Mouse (Mus musculus) limb, embryonic 14.5 days (tissue): ENCODE data around the gene Atp8b3. TPM values are rescaled to one million over a fixed set of nuclear protein-coding genes. Genes with fewer than 3 reads are reported as not detected.

Source experiments
- ATAC-seq: fragments of 200-750 bp; cut with Nextera tagmentation; 2 replicates; pipeline ENCODE4 v1.8.0; 2017; ENCODE audit warnings: low read depth, moderate number of reproducible peaks, moderate TSS enrichment; ENCODE audit not compliant: low FRiP score
- DNase-seq: peaks from one replicate; pipeline ENCODE4 v3.0.0-alpha.2; 2015; ENCODE audit warnings: low spot score
- H3K27ac ChIP-seq: fragments of 300-500 bp; sonication (generic); replicated peaks from 2 replicates; pipeline ENCODE4 v1.5.1; 2014; ENCODE audit warnings: low read depth, mild to moderate bottlenecking, low read length, moderate library complexity, mixed read lengths
- H3K27me3 ChIP-seq: fragments of 300-500 bp; sonication (generic); 2 replicates; pipeline ENCODE4 v1.6.1; 2014; ENCODE audit warnings: low read length, mixed read lengths; ENCODE audit not compliant: control insufficient read depth, insufficient read depth
- H3K36me3 ChIP-seq: fragments of 300-500 bp; sonication (generic); 2 replicates; pipeline ENCODE4 v1.6.1; 2014; ENCODE audit warnings: mild to moderate bottlenecking, low read length, moderate library complexity, mixed read lengths; ENCODE audit not compliant: control insufficient read depth, insufficient read depth
- H3K4me1 ChIP-seq: fragments of 300-500 bp; sonication (generic); 2 replicates; pipeline ENCODE4 v1.6.1; 2014; ENCODE audit warnings: antibody characterized with exemption, low read length, mixed read lengths; ENCODE audit not compliant: control insufficient read depth, insufficient read depth
- H3K4me2 ChIP-seq: fragments of 300-500 bp; sonication (generic); replicated peaks from 2 replicates; pipeline ENCODE4 v1.6.1; 2014; ENCODE audit warnings: low read depth, mild to moderate bottlenecking, low read length, moderate library complexity; ENCODE audit not compliant: severe bottlenecking
- H3K4me3 ChIP-seq: fragments of 300-500 bp; sonication (generic); replicated peaks from 2 replicates; pipeline ENCODE4 v1.5.1; 2014; ENCODE audit warnings: low read length
- H3K9ac ChIP-seq: fragments of 300-500 bp; sonication (generic); 2 replicates; pipeline ENCODE4 v1.6.1; 2014; ENCODE audit warnings: mild to moderate bottlenecking, low read depth, low read length, moderate library complexity; ENCODE audit not compliant: severe bottlenecking
- H3K9me3 ChIP-seq: fragments of 300-500 bp; sonication (generic); 2 replicates; pipeline ENCODE4 v1.6.1; 2016; ENCODE audit warnings: low read length; ENCODE audit not compliant: control insufficient read depth
- POLR2A ChIP-seq: fragments of 200-500 bp; IDR thresholded peaks from 2 replicates; pipeline ENCODE4 v1.8.0; 2012; ENCODE audit warnings: inconsistent platforms, mild to moderate bottlenecking, moderate library complexity, borderline replicate concordance; ENCODE audit not compliant: insufficient read depth, insufficient read length; ENCODE audit errors: extremely low read depth
- WGBS: fragments of 180-500 bp; shearing (Covaris S2); extraction: QIAGEN DNeasy Blood & Tissue Kit; methylation state at CpG from one replicate; pipeline ENCODE4 v1.1.7; 2014; 5-methylcytosine and 5-hydroxymethylcytosine counted together
- polyA plus RNA-seq, 2 experiments: library from polyadenylated mRNA; depleted of rRNA in 1 of 2; stranded (reverse) in 1 of 2; unstranded in 1 of 2; fragments of >200 nt; fragmentation: Nextera tagmentation in 1 of 2; extraction: Ambion mirVana in 1 of 2; gene quantifications; 2 replicates each; pipeline versions ENCODE4 v1.2.1 to v1.2.3; 2012 to 2014

Gene Atp8b3
- polyA plus RNA-seq, 2 experiments: 0.14 to 0.30 TPM

DNA sequence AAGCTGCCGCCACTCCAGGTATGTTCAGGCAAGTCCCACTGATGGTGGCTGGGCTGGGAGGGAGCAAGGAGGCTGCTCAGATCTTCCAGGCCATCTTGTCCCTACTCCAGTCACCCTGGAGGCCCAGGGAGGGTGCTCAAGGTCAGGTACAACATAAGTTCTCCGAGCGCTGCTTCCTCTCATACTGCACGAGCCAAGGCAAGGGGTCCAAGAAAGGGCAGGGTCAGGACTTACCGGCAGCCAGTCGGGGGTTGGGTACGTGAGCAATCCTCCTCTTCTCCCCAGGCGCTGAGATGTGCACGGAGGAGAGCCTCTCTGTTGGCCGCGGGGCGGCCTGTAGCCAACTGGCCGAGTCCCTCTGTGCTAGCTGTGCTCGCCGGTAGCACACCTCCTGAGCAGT, 8.6 kb upstream of the Atp8b3 start:
- Histone ChIP-seq H3K36me3 (peaks cover 83% of the 10 kb centered on the region), H3K9me3 (no peaks in the 10 kb centered on the region), H3K4me2 (no peak overlapping the region), H3K27me3 (no peaks in the 10 kb centered on the region), H3K9ac (no peak overlapping the region), H3K27ac (no peak overlapping the region), H3K4me1 (no peaks in the 10 kb centered on the region), H3K4me3 (no peak overlapping the region)
- 94% methylated on average over 15 of the region's 15 CpGs for WGBS
- TF ChIP-seq POLR2A: no peak
- DNase-seq: no peak
- no peak for ATAC-seq

DNA sequence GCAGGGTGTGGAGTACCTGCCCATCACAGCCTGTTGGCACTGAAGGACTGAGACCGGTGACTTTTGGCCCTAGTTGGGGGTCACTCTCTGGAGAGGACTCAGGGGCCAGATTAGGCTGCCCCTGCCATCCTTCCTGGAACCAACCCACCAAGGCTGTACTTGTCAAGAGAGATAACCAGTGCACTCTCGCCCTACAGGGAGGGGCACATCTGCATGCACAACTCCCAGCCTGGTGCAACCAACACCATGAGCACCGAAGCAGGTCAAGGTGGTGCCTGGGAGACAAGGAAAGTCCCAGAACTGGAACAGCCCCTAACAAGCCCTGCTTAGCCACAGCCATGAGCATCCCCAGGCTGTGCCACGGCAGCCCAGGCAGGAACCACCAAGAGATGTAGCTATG, 8.0 kb upstream of the Atp8b3 start:
- Histone ChIP-seq H3K4me1 (no peaks in the 10 kb centered on the region), H3K9me3 (no peaks in the 10 kb centered on the region), H3K27ac (no peak overlapping the region), H3K9ac (no peak overlapping the region), H3K4me2 (no peak overlapping the region), H3K27me3 (no peaks in the 10 kb centered on the region), H3K36me3 (peaks cover 89% of the 10 kb centered on the region), H3K4me3 (no peak overlapping the region)
- DNase-seq: no peak
- 95% methylated on average over 4 of the region's 4 CpGs for WGBS
- no peak for ATAC-seq
- no peak for TF ChIP-seq POLR2A

DNA sequence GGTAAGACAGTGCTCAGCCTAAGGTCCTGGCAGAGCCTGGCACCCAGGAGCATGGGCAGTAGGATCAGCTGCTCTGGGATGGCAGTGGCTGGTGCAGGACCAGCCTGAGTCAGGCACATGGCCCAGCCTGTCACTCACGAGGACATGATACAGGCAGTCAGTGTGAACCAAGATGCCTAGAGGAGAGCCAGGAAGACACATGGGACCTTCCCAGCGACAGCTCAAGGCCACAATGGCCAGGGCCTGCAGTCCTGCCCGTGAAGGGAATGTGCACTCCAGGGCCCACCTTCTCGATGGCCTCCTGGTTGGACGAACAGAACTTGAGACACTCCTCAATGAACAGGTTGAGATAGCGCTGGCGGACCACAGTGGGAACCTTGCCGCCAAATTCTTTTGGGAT, 6.7 kb upstream of the Atp8b3 start:
- TF ChIP-seq POLR2A: no peak
- Histone ChIP-seq H3K4me1 (no peaks in the 10 kb centered on the region), H3K9ac (no peak overlapping the region), H3K27me3 (no peaks in the 10 kb centered on the region), H3K4me2 (no peak overlapping the region), H3K4me3 (no peak overlapping the region), H3K9me3 (no peaks in the 10 kb centered on the region), H3K36me3 (peaks cover 97% of the 10 kb centered on the region), H3K27ac (no peak overlapping the region)
- ATAC-seq (no peak), DNase-seq (no peak)
- WGBS: 91% methylated on average over 8 of the region's 8 CpGs

DNA sequence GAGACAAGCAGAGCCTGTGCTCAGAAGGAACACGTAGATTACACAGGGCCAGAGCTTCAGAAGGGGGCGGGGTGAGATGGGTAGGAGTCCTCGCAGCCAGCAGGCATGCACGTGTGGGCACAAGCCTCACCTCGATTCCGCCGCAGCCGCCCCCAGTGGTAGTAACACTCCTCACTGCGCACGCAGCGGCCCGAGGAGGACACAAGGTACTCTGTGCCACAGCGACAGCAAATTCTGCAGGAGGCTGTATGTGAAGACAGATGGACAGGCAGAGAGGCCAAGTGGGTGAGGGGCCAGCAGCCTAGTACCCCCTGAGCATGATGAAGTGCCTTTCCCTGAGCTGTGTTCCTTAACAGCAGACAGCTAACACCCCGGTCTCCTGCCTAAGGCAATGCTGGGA, 4.9 kb upstream of the Atp8b3 start:
- no peak for TF ChIP-seq POLR2A
- DNase-seq (no peak), ATAC-seq (no peak)
- Histone ChIP-seq H3K27me3 (no peaks in the 10 kb centered on the region), H3K9me3 (no peaks in the 10 kb centered on the region), H3K9ac (no peak overlapping the region), H3K4me3 (no peak overlapping the region), H3K4me2 (no peak overlapping the region), H3K36me3 (peaks cover 80% of the 10 kb centered on the region), H3K27ac (no peak overlapping the region), H3K4me1 (peaks cover 3% of the 10 kb centered on the region; the same call in 1 of the 2 replicates)
- 94% methylated on average over 14 of the region's 14 CpGs for WGBS

DNA sequence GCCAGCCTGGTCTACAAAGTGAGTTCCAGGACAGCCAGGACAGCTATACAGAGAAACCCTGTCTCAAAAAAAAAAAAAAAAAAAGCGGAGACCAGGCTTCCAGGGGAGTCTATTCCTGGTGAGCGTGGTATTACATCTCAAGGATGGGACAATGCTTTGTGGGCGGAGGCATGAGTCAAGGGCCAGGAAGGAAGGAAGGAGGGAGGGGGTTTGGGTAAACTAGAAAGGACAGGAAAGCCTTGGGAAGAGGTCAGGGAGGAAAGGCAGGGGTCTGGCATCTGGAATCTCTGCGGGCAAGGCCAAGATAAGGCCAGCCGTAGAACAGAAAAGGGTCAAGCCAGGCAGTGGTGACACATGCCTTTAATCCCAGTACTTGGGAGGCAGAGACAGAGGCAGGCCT, 569 bp upstream of the Atp8b3 start:
- DNase-seq (no peak), ATAC-seq (no peak)
- Histone ChIP-seq H3K36me3 (peaks cover 36% of the 10 kb centered on the region), H3K27me3 (peaks cover 32% of the 10 kb centered on the region; the same call in 1 of the 2 replicates), H3K4me2 (no peak overlapping the region), H3K9ac (no peak overlapping the region), H3K27ac (no peak overlapping the region), H3K4me1 (peaks cover 3% of the 10 kb centered on the region; the same call in 1 of the 2 replicates), H3K4me3 (no peak overlapping the region), H3K9me3 (no peaks in the 10 kb centered on the region)
- 50% methylated on average over 4 of the region's 5 CpGs for WGBS
- TF ChIP-seq POLR2A: no peak

DNA sequence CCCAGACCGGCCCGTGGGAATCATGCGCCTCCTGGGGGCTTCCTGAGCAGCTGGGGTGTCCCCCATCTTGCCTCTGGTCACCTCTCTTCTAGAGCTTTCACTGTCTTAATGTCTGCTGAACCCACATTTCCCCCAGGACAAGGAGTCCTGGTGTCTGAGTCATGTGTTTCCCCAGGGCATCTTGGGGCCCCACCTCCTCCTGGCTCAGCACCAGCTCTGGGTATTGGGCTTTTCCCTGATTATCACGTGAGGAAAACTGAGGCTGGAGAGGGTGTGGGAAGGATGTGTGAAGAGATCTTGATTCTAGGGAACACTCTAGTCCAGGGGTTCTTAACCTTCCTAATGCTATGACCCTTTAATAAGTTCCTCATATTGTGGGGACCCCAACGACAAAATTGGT, 744 bp downstream of the Atp8b3 start:
- Histone ChIP-seq H3K27ac (no peak overlapping the region), H3K9me3 (no peaks in the 10 kb centered on the region), H3K9ac (no peak overlapping the region), H3K4me2 (no peak overlapping the region), H3K4me3 (no peak overlapping the region), H3K27me3 (peaks cover 32% of the 10 kb centered on the region; the same call in 1 of the 2 replicates), H3K36me3 (peaks cover 23% of the 10 kb centered on the region), H3K4me1 (peaks cover 3% of the 10 kb centered on the region; the same call in 1 of the 2 replicates)
- 49% methylated on average over 5 of the region's 5 CpGs for WGBS
- no peak for TF ChIP-seq POLR2A
- ATAC-seq (no peak), DNase-seq (no peak)
